Mouse (Mus musculus) megakaryocyte progenitor cell, adult 5-6 weeks (primary cell): Measurements from ENCODE around the gene Tsga8. TPM values are rescaled to one million over a fixed set of nuclear protein-coding genes. Genes with fewer than 3 reads are reported as not detected.

Experiments
- ATAC-seq: replicated peaks from 2 replicates; pipeline ENCODE4 v1.8.0; 2016; ENCODE audit warnings: mild to moderate bottlenecking, moderate TSS enrichment, inconsistent platforms; ENCODE audit not compliant: poor library complexity
- total RNA-seq, 2 experiments: library from RNA; stranded (forward) in 1 of 2; stranded (reverse) in 1 of 2; fragments of 157-497, 149-512 nt in 1 of 2; fragments of 200-1000 nt in 1 of 2; gene quantifications; 2 replicates each; pipeline versions ENCODE4 v1.2.3 to v1.2.4; 2015 to 2017

Gene Tsga8
- not detected in 2 replicates for total RNA-seq (2015)
- total RNA-seq (2017): not detected in 2 replicates

GRCm38 (mm10) chrX:83487598-83487997 is at the start of gene Tsga8:
Tsga8 (minus strand) TSS chrX:83487924.
- no peak for ATAC-seq
